Mouse (Mus musculus): ENCODE measurements at regions not wholly inside any gene's neighbourhood (a gene's known extent, or its start where the extent isn't known, plus 50 kb on each side); places are given as distances from the start of the nearest gene placed in this dataset.

DNA sequence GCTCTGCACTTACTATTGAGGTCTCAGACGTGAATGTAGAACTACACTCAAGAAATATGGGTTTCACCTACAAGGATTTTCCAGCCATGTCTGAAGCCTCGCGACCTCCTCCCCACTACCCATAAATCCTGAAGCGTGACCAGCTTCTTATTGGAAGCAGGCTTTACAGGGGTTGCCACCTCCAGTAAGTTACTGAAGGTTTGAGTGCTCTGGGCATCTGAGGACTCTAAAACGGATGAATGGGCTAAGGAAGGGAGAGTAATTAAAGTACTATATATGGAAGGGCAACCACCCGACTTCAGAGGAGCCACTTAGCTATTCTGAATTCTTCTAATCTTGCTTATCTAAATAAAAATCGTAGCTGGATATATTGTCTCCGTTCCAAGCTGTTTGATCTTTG, 136.1 kb upstream of the Hmga2 start:
- no peak for DNase-seq (ENCODE audit: low spot score)

- DNase-seq (ENCODE audit: low spot score) = no peak
These were observed 133.8 kb upstream of the Hmga2 start for GRCm38 (mm10) chr10:120610076-120610475.

- no peak for DNase-seq (ENCODE audit: low spot score)
These were observed 128.2 kb upstream of the Hmga2 start for GRCm38 (mm10) chr10:120604506-120604905.

GRCm38 (mm10) chr10:120603167-120603566, 126.9 kb upstream of the Hmga2 start:
- DNase-seq (ENCODE audit: low spot score) = no peak

DNA sequence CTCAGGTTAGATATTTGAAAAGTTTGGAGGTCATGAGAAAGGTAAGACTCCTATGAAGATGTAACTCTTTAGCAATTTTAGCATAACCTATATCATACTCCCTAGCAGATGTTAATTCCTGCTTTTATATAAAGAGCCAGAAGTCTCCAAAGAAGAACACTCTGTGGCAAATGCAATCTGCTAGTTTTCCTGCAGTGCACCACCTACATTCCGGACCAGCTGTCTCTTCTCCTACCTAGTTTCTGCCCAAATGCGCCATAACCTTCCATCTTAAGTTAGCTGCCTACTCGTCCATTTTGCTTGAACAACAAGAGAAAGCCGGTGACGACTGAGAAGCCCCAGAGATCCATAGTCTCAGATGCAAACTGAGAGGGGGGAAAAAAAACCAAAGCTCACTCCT, 124.5 kb upstream of the Hmga2 start:
- no peak for DNase-seq (ENCODE audit: low spot score)

GRCm38 (mm10) chr10:120599551-120599950, 123.3 kb upstream of the Hmga2 start:
- DNase-seq (ENCODE audit: low spot score) = no peak

DNA sequence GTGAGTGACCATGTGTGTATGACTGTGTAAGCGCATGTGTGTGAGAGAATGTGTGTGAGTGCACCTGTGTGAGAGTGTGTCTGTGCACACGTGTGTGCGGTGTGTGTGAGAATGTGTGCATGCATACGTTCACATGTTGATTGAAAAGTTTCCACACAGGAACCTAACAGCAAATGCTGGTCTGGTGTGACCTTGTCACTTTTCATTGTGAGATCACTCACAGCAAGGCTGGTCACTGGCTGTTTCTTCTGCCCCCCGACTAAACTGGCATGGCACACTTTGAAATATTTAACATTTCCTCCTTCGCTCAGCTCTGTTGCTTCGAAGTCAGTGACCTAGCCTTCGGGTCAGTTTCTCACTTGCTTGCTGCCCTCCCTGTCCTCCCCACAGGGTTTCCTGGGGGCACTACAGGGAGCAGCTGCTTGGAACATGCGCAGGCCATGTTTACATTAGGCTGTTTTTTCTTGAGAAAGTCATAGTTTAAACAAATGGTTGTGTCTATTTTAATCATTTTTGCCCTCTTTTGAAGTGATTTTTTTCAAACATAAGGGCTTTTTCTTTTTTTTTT, 121.1 kb upstream of the Hmga2 start:
- no peak for DNase-seq (ENCODE audit: low spot score)

DNA sequence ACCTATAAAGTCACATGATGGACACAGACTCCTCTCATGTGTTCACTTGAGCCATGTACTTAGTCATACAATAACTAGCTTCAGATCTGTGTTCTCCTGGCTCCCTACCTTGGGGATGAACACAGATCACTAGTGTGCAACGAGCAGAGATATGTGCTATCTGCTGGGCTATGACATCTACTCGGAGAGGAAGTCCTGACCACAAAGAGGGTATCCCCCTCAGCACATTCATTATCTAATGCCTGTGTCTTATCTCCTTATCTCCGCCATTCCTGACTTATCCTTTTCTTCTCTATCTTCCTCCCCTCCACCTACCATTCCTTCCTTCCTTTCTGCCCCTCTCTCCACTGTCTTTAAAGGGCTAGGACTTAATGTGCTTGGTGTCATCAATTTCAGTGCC, 118.9 kb upstream of the Hmga2 start:
- no peak for DNase-seq (ENCODE audit: low spot score)

DNA sequence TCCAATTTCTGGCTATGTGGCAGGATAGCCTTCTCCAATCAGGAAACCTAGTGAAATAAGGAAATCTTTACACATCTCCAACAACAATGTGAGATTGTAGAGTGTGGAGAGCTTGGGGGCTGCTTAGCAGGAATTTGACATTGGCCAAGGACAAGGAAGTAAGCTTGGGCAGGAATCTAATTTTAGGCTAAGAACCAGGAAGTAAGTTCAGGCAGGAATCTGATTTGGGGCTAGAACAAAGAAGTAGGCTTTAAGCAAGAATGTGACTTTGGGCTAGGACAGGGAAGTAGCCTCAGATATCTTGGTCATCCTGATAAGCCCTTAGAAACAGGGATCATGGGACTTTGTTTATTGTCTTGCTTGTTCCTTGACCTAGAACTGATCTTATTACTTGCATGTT, 117.6 kb upstream of the Hmga2 start:
- no peak for DNase-seq (ENCODE audit: low spot score)

- no peak for DNase-seq (ENCODE audit: low spot score)
These were observed 113.4 kb upstream of the Hmga2 start for GRCm38 (mm10) chr10:120589659-120590058.

- no peak for DNase-seq (ENCODE audit: low spot score)
These were observed 111.8 kb upstream of the Hmga2 start for GRCm38 (mm10) chr10:120587854-120588633.

GRCm38 (mm10) chr10:120587179-120587578, 110.9 kb upstream of the Hmga2 start:
- no peak for DNase-seq (ENCODE audit: low spot score)

DNA sequence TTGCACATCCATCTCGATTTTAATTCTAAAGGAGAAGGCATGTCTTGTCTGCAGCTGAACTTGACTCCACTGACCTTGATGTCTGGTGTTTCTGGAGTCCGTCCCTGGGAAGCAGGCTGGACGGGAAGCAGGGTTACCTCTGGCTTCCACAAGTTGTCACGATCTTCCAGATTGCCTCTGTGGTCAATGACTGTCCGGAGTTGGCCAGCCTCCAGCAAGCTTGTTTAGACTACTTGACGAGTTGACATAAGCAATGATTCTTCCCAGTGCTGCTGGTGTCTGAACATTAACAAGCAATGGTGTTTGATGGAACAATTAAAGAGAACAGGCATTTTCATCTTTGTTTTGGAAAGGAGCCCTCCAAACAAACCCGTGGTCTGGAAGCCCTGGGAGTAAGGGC, 106.2 kb upstream of the Hmga2 start:
- peak; percentile 5 for DNase-seq (ENCODE audit: low spot score)

DNA sequence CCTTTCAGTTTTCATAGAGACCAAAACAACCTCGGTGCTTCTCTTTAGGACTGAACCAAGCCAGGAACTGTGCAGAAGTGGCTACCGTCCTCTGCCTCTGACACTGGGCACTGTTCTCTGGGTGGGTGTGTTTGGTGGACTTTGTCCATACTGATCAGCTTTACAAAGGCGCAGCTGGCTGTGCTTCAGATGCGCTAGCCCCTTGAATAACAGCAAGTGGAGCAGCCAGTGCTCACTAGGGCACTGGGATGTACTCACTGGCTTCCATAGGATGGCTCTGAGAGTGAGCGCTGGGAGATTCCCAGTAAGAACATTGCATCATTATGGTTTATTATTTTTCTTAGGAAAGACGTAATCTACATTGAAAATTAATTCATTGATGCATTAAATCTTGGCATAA, 105.3 kb upstream of the Hmga2 start:
- DNase-seq (ENCODE audit: low spot score) = no peak

- DNase-seq (ENCODE audit: low spot score) = no peak
These were observed 100.6 kb upstream of the Hmga2 start for GRCm38 (mm10) chr10:120576886-120577285.

DNA sequence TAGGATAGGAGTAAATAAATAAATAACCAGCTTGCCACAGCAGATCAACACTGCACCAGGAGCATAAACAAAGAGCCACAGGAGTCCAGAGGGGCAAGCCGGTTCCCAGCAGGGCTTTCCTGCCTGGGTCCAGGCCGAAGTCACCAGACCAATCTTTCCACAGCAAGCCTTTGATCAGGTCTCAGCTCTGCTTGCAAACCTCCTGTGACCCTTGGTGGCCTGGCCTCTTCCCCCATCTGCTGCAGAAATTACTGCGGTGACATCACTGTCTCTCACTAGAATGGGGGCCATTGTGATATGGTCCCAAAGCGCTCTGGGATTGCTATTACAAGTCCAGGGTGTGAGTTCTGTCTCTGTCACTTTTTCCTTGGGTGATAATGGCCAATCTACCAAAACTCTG, 99.9 kb upstream of the Hmga2 start:
- DNase-seq (ENCODE audit: low spot score) = no peak

DNA sequence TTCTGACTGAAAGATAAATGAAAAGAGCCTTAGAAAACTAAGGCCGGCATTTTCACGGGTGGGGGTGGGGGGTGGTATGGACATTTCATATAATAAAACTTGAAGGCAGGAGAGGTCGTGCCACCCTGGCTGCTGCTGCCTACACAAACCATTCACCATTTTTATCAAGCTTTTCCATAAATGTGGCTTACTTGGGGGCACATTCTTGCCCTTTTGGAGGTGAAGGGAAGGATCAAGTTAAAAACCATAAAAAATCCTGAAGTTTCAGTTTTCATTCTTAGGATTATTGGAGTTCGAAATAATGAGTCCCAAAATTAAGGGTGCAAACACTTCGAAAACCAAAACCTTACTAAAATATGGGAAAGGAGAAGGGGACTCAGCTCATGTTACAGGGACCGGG, 95.1 kb upstream of the Hmga2 start:
- DNase-seq (ENCODE audit: low spot score) = no peak

- no peak for DNase-seq (ENCODE audit: low spot score)
These were observed 89.7 kb upstream of the Hmga2 start for GRCm38 (mm10) chr10:120565992-120566391.

- DNase-seq (ENCODE audit: low spot score) = no peak
These were observed 88.6 kb upstream of the Hmga2 start for GRCm38 (mm10) chr10:120564859-120565258.

DNA sequence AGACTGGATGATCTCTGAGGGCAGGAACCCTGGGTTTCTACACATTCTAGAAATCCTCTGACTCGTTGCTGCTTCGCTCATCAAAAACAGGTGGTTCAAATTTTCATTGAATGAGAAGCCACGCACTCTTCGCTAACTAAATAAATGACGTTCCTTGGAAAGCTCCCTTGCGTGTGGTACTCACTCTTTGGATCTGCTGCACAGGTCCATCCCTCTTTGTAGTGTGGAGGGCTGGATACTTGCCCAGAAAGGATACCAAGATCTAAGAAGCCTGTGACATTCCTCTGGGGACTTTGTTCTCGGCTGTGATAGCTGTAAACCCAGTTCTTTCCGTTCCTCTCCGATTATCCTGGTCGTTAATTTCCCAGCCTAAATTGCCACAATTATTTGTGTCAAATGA, 87.7 kb upstream of the Hmga2 start:
- no peak for DNase-seq (ENCODE audit: low spot score)

DNA sequence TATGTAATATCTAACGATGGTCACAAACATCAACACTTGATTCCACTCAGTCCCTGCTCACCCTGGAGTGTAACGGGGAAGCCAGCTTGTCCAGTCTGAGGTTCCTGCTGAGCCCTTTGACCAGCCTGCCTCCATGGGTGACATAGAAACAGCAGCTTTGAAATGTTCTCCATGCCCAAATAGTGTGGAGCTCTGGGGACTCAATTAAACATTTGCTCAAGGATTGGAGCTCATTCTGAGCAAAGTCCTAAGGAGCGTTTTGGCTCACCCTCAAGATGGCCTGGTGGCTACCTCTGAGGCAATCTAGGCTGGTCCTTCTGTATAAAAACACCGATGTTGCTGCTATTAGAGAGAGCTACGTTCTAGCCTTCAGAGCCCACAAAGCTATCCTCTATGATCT, 85.6 kb upstream of the Hmga2 start:
- DNase-seq (ENCODE audit: low spot score) = no peak

GRCm38 (mm10) chr10:120557850-120558447, 81.7 kb upstream of the Hmga2 start:
- DNase-seq (ENCODE audit: low spot score) = no peak

- DNase-seq (ENCODE audit: low spot score) = no peak
These were observed 79.8 kb upstream of the Hmga2 start for GRCm38 (mm10) chr10:120556116-120556515.

GRCm38 (mm10) chr10:120553097-120553453, 76.8 kb upstream of the Hmga2 start:
- peak; percentile 4 for DNase-seq (ENCODE audit: low spot score)
